Mouse (Mus musculus): ENCODE measurements around the gene Uqcrc1.

Uqcrc1 gene

GRCm38 (mm10) chr9:108985710-108986109 lies 49.3 kb downstream of the Uqcrc1 start, which contains the start of gene Ucn2:
Ucn2 (plus strand) TSS chr9:108986010.
- DNase-seq (ENCODE audit: low spot score), result no peak

DNA sequence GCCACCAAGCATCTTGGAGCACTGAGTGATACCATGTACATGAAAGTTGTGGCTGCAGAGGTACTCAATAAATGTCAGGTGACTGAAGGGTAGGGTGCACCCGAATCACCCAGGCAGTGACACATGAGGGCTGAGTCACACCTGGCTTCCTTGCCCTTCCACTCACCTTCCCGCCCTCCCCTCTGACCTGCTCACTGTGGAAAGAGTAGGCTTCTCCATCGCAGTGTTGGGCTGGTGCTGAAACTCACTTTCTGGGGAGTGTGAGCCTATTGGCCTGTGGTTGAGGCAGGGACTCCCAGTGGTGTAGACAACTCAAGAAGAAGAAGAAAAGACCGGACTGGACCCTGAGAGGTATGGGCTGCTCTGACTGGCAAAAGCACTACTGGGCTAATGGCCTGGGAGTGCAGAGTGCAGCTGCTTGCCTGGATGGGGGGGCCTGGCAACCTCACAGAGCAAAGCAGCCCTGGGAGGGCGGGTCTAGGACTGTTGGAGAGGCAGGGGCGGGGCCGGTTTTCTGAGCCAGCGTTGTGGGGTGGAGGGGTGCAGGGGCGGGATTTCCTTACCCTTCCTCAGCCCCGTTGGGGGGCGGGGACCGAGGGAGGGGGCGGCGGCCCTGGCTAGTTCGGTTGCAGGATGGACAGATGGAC lies 51.4 kb downstream of the Uqcrc1 start:
- peak; percentile 78 for DNase-seq (ENCODE audit: low spot score)

DNA sequence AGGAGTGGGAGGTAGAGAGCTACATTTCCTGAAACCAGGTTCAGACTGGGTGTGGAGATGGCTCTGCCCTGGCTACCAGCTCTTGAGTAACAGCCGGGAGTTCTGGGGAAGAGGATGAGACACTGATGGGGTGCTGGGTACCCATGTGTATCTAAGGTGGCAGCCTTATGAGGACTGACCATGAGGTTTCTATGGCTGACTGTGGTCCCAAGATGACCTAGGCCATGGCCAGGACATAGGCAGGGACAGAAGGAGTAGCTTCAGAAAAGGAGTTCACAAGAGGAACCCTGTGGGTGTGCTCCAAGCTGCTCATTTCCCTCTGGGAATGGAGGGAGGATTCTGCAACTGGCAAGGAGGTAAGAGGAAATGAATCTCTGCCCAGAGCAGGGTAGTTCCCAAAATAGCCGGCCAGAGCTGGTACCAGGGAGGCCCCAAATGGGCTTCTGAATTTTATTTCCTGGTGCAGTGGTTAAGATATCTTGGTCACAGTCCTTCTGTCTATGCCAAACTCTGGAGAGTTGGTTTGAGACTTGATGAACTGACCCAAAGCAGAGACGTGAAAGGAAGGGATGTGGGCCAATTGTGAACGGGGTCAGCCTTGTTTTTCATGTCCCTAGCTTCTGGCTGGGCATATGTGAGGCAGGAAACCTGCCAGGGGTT lies 53.5 kb downstream of the Uqcrc1 start:
- DNase-seq (ENCODE audit: low spot score), result no peak

- no peak for DNase-seq (ENCODE audit: low spot score)
Measured at GRCm38 (mm10) chr9:108990462-108990820, 54.0 kb downstream of the Uqcrc1 start.

DNA sequence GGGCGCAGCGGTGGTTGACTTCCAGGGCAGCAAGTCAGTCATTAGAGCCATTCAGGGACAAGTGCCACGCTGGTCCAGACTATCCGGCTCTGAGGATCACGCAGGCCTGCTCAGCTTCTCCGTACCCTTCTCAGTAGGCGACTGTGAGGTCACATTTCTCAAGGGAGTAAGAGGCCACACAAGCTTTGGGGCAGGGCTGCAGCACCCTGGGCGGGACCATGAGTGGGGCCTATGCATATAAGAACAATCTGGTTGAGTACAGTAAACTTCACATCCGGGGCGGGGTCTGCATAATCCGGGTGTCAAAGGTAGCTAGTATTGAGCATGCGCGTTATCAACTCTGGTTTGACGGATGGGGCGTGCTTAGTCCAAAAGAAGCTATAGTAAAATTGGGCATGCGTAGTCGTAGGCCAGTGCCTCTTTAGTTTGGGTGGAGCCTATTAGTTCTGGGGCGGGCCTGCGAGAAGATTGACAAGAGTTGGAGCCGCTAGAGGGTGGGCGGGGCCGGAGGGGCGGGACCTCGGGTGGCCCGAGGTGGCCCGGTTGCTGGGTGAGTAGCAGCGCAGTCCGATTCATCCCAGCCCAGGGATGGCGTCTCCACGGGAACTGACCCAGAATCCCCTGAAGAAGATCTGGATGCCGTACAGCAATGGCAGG lies 55.1 kb downstream of the Uqcrc1 start, which contains the start of gene Pfkfb4:
Pfkfb4 (plus strand) TSS at position 351 of the 657 bp plus-strand sequence.
- peak; percentile 90 for DNase-seq (ENCODE audit: low spot score)

DNA sequence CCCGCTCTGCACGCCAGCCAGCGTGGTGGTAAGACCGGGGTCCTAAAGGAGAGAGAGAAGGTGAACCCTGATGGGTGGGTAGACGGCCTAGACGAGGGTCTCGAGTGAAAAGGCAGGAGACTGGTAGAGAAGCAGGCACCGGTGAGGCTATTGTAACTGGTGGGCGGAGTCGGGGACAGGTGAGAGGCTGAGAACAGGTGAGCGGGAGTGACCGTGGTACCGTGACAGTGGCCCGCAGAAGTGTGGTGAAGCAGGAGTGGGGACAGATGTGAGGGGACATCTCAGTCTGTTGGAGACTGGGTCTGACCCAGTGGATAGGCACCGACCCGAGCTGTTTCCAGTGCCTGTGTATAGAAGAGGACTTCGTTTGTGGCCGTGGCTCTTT lies 55.6 kb downstream of the Uqcrc1 start:
- DNase-seq (ENCODE audit: low spot score), result peak; percentile 69

GRCm38 (mm10) chr9:108992620-108993361 lies 56.4 kb downstream of the Uqcrc1 start:
- DNase-seq (ENCODE audit: low spot score), result no peak

DNA sequence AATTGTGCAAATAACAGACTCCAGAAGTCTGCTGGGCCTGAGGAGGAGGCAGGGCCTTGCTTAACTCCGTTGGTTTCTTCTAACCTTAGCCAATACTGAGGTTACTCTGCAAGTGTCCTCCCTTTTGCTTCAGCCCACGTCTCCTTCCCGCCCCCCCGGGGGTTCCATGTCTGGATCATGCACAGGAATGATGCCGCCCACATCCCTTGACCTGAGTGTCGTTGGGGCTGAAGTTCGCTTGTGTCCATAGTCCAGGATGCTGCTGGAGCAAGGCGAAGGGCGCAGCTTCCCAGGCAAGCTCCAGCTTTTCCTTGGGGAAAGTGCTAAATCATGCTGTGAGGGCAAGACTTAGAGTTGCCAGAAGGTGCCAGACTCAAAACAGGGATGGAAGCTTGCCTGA lies 60.0 kb downstream of the Uqcrc1 start:
- no peak for DNase-seq (ENCODE audit: low spot score)

DNA sequence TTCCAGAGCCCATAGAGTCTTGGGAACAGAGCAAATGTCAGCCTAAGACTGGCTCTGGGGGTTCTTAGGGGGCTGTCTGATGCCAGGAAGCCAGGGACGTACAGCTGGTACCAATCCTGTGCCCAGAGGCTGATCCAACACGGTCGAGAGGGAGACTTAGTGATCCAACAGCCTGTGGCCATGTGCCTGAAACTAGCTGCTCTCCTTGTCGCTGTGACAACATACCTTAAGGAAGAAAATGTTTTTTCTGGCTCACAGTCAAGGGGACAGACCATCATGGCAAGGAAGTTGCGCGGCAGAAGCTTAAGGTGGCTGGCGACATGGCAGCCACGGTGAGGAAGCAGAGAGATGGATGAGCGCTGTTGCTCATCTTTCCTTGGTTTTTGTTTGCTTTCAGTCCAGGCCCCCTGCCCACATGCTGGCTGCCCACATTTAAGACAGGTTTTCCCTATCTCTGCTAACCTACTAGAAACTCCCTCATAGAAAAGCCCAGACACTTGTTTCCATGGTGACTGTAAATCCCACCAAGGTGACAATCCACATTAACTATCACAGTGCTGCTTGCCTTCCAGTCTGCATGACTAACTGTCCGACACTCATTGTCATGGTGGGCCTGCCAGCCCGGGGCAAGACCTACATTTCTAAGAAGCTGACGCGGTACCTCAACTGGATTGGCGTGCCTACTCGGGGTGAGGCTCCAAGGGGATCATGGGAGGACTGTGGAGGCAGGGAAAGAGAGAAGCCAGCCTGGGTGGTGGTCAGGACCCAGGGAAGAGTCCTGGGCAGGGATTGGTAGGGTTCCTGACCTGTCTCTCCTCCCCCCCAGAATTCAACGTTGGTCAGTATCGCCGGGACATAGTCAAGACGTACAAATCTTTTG lies 62.1 kb downstream of the Uqcrc1 start:
- DNase-seq (ENCODE audit: low spot score), result no peak

DNA sequence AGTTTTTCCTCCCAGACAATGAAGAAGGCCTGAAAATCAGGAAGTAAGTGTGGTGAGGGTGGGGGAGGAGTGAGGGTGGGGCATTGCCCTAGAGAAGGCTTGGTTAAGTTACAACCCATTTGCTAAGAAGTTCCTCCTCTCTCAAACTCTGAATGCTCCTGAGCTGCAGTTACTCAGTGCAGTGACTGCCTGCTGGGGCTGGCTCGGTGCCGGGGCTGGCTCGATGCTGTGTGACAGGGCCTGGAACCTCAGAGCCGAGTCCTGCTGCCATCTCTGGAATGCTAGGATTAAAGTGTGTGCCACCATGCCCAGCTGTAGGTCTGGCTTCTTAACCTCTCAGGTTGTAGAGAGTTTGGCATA lies 62.7 kb downstream of the Uqcrc1 start:
- no peak for DNase-seq (ENCODE audit: low spot score)

All from testis, postnatal 10 days (tissue).